Mouse (Mus musculus): Measurements from ENCODE around the gene Habp4. TPM values are rescaled to one million over a fixed set of nuclear protein-coding genes. Genes with fewer than 3 reads are reported as not detected.

Gene Habp4
- polyA plus RNA-seq, 1 experiment from 2014 or later = 24.8 TPM

DNA sequence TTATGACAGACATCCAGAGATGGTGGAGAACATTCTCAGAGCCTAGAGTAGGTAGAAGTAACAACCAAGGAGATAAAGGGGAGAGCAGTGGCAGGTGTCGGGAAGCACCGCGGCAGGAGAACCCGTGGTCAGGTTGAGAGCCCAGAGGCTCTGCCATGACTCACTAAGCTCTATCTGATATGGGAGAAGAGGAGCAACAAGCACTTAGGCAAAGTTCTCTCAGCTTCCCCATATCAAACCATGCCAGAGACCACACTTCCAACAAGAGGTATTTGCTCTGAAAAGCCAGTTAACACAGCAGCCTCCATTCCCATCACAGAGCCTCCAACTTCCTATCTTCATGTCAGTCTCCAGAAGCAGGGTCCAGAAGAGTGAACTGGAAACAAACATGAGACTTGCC lies 39.3 kb downstream of the Habp4 start:
- Histone ChIP-seq H3K4me3 (replicated peaks) (no peak overlapping the region), H3K27me3 (no peaks in the 10 kb centered on the region), H3K9ac (no peak overlapping the region), H3K27ac (replicated peaks) (no peak overlapping the region), H3K4me2 (replicated peaks) (no peak overlapping the region), H3K36me3 (peaks cover 20% of the 10 kb centered on the region; the same call in 1 of the 2 replicates), H3K4me1 (no peaks in the 10 kb centered on the region), H3K9me3 (replicated peaks) (no peaks in the 10 kb centered on the region)
- WGBS = 92% methylated on average over 4 of the region's 4 CpGs
- ATAC-seq (ENCODE audit: insufficient number of reproducible peaks, low FRiP score, low TSS enrichment, low read depth) = no peak

DNA sequence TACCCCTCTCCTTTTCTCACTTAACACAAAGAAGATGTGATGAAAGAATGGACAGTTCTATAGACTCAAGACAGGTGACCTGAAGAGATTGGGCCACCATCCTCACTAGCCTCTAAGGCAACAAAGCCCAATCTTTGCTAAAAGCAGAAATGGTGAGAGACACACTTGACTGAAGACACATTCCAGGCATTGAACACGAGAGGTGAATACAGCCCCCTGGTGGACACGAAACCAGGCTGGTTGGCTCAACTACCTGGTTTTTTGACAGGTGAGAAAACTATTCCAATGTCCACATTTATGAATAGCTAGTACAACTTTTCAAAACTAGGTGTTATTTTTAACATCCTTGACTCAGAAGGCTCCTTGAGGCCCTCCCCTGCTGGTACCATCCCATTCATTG lies 43.1 kb downstream of the Habp4 start:
- Histone ChIP-seq H3K4me3 (replicated peaks) (no peak overlapping the region), H3K9me3 (replicated peaks) (no peaks in the 10 kb centered on the region), H3K9ac (no peak overlapping the region), H3K4me2 (replicated peaks) (no peak overlapping the region), H3K36me3 (0 out of 2 replicates have a peak, but pooled peaks cover 10% of the 10 kb centered on the region), H3K4me1 (no peaks in the 10 kb centered on the region), H3K27me3 (no peaks in the 10 kb centered on the region), H3K27ac (replicated peaks) (no peak overlapping the region)
- 73% methylated on average over 2 of the region's 2 CpGs for WGBS
- no peak for ATAC-seq (ENCODE audit: insufficient number of reproducible peaks, low FRiP score, low TSS enrichment, low read depth)

DNA sequence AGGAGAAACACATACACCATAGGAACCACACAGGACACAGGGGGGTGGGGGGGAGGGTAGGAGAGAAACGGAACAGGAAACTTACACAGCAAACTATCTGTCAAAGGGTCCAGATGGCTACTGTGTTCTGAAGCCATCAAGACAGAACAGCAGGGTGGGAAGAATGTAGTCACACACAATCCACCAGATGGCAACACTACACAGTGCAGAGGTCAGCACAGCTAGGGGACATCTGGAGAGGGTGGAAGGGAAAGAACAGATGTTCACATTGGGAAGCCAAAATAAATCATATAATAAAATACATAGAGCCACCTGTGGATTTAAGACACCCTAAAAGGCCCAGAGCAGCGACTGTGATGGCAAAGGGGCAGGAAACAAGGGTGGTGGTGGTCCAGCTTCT lies 43.6 kb downstream of the Habp4 start:
- no peak for ATAC-seq (ENCODE audit: insufficient number of reproducible peaks, low FRiP score, low TSS enrichment, low read depth)
- no peaks in the 10 kb centered on the region for H3K9me3 ChIP-seq (replicated peaks)
- WGBS = 59% methylated on average over 2 of the region's 2 CpGs

DNA sequence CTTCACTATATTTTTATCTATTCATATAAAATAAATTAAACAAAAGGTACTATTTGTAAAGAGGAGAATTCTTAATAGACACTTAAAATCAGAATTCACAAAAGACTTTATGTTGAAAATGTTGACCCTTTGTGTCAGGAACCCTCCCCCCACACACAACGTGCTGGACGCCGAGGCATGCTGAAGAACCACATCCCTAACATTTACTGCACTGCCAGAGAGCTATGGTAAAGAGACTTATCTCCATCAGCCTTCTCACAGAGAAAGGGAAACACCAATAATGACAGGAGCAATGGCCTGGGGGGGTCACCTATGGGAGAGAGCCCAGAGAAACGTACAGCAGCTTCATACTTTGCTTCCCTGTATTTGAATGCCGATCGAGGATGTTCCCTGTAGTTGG lies 46.5 kb downstream of the Habp4 start:
- H3K4me2 ChIP-seq (replicated peaks) = no peak overlapping the region
- no peaks in the 10 kb centered on the region for H3K9me3 ChIP-seq (replicated peaks)
- H3K27ac ChIP-seq (replicated peaks) = no peak overlapping the region
- H3K4me3 ChIP-seq (replicated peaks) = no peak overlapping the region
- 87% methylated on average over 6 of the region's 6 CpGs for WGBS
- H3K36me3 ChIP-seq = no peaks in the 10 kb centered on the region
- H3K27me3 ChIP-seq = no peaks in the 10 kb centered on the region
- H3K4me1 ChIP-seq = no peaks in the 10 kb centered on the region
- no peak overlapping the region for H3K9ac ChIP-seq
- no peak for ATAC-seq (ENCODE audit: insufficient number of reproducible peaks, low FRiP score, low TSS enrichment, low read depth)

More for the DNA sequence above, 43.6 kb downstream of the Habp4 start:
- Histone ChIP-seq H3K27me3 (no peaks in the 10 kb centered on the region), H3K9ac (no peak overlapping the region), H3K4me3 (replicated peaks) (no peak overlapping the region), H3K36me3 (0 out of 2 replicates have a peak, but pooled peaks cover 10% of the 10 kb centered on the region), H3K27ac (replicated peaks) (no peak overlapping the region), H3K4me2 (replicated peaks) (no peak overlapping the region), H3K4me1 (no peaks in the 10 kb centered on the region)

GRCm38 (mm10) chr13:64211995-64212603 lies 50.5 kb downstream of the Habp4 start:
- Histone ChIP-seq H3K27me3 (no peaks in the 10 kb centered on the region), H3K4me1 (peaks cover 4% of the 10 kb centered on the region; the same call in 1 of the 2 replicates), H3K36me3 (no peaks in the 10 kb centered on the region), H3K27ac (replicated peaks) (no peak overlapping the region), H3K4me3 (replicated peaks) (no peak overlapping the region), H3K9ac (no peak overlapping the region), H3K4me2 (replicated peaks) (no peak overlapping the region), H3K9me3 (replicated peaks) (no peaks in the 10 kb centered on the region)
- 87% methylated on average over 5 of the region's 5 CpGs for WGBS
- no peak for ATAC-seq (ENCODE audit: insufficient number of reproducible peaks, low FRiP score, low TSS enrichment, low read depth)

DNA sequence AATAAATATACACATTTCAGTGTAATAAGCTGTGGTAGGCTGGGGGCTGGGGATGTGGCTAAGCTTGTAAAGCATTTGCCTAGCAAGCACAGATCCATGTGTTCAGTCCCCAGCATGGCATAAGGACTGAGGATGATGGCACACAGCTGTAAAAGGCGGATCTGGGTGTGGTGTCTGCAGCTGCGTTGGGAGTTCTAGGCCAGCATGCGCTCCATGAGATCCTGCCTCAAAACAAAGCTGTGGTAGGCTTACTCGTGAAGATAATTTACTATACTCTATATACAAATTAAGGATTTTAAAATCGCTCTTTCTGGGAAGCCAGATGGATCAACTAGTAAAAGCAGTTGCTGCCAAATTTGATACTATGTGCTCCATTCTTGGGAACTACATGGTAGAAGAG lies 53.3 kb downstream of the Habp4 start:
- no peak for ATAC-seq (ENCODE audit: insufficient number of reproducible peaks, low FRiP score, low TSS enrichment, low read depth)
- H3K27me3 ChIP-seq = no peaks in the 10 kb centered on the region
- H3K36me3 ChIP-seq = no peaks in the 10 kb centered on the region
- no peak overlapping the region for H3K9ac ChIP-seq
- H3K27ac ChIP-seq (replicated peaks) = 0 out of 2 replicates have a peak overlapping the region, but pooled peaks have one; percentile 3
- no peak overlapping the region for H3K4me2 ChIP-seq (replicated peaks)
- no peak overlapping the region for H3K4me3 ChIP-seq (replicated peaks)
- H3K9me3 ChIP-seq (replicated peaks) = no peaks in the 10 kb centered on the region
- 88% methylated on average over 5 of the region's 5 CpGs for WGBS
- H3K4me1 ChIP-seq = peaks cover 4% of the 10 kb centered on the region; the same call in 1 of the 2 replicates

GRCm38 (mm10) chr13:64225738-64226137 lies 64.1 kb downstream of the Habp4 start:
- no peaks in the 10 kb centered on the region for H3K27me3 ChIP-seq
- H3K9ac ChIP-seq = no peak overlapping the region
- 42% methylated on average over 3 of the region's 3 CpGs for WGBS
- no peak overlapping the region for H3K4me2 ChIP-seq (replicated peaks)
- no peak for ATAC-seq (ENCODE audit: insufficient number of reproducible peaks, low FRiP score, low TSS enrichment, low read depth)
- H3K27ac ChIP-seq (replicated peaks) = no peak overlapping the region
- no peaks in the 10 kb centered on the region for H3K4me1 ChIP-seq
- no peaks in the 10 kb centered on the region for H3K36me3 ChIP-seq
- no peak overlapping the region for H3K4me3 ChIP-seq (replicated peaks)
- no peaks in the 10 kb centered on the region for H3K9me3 ChIP-seq (replicated peaks)

DNA sequence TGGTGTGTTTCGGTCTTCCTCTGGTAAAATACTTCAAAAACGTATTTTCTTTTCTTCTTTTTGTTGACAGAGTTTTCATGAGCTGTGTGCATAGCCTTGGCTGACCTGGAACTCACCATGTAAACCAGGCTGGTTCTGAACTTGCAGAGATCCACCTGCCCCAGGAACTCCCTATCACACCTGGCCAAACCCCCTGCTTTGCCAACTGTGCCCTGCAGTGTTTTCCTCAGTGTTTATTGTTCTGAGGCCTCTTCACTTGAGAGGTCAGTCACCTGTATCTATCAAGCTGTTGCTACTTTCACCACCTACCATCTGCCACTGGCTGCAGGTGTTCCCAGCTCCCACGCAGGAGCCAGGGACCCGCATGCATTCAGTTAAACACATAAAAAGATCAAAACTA lies 65.1 kb downstream of the Habp4 start:
- no peaks in the 10 kb centered on the region for H3K9me3 ChIP-seq (replicated peaks)
- H3K4me3 ChIP-seq (replicated peaks) = no peak overlapping the region
- H3K27ac ChIP-seq (replicated peaks) = no peak overlapping the region
- H3K4me1 ChIP-seq = no peaks in the 10 kb centered on the region
- H3K4me2 ChIP-seq (replicated peaks) = no peak overlapping the region
- H3K9ac ChIP-seq = no peak overlapping the region
- H3K36me3 ChIP-seq = no peaks in the 10 kb centered on the region
- H3K27me3 ChIP-seq = no peaks in the 10 kb centered on the region
- no peak for ATAC-seq (ENCODE audit: insufficient number of reproducible peaks, low FRiP score, low TSS enrichment, low read depth)
- WGBS = 87% methylated on average over 4 of the region's 4 CpGs

GRCm38 (mm10) chr13:64233139-64233538 lies 71.5 kb downstream of the Habp4 start:
- no peak overlapping the region for H3K4me2 ChIP-seq (replicated peaks)
- no peaks in the 10 kb centered on the region for H3K9me3 ChIP-seq (replicated peaks)
- H3K4me3 ChIP-seq (replicated peaks) = no peak overlapping the region
- no peak for ATAC-seq (ENCODE audit: insufficient number of reproducible peaks, low FRiP score, low TSS enrichment, low read depth)
- peaks cover 23% of the 10 kb centered on the region for H3K4me1 ChIP-seq
- H3K27ac ChIP-seq (replicated peaks) = no peak overlapping the region
- H3K9ac ChIP-seq = no peak overlapping the region
- H3K36me3 ChIP-seq = no peaks in the 10 kb centered on the region
- H3K27me3 ChIP-seq = no peaks in the 10 kb centered on the region
- 54% methylated on average over 4 of the region's 4 CpGs for WGBS

- H3K4me3 ChIP-seq (replicated peaks) = no peak overlapping the region
- H3K36me3 ChIP-seq = no peaks in the 10 kb centered on the region
- peak; percentile 79 for ATAC-seq (ENCODE audit: insufficient number of reproducible peaks, low FRiP score, low TSS enrichment, low read depth)
- no peaks in the 10 kb centered on the region for H3K9me3 ChIP-seq (replicated peaks)
- no peak overlapping the region for H3K9ac ChIP-seq
- H3K27me3 ChIP-seq = no peaks in the 10 kb centered on the region
- 24% methylated on average over 4 of the region's 4 CpGs for WGBS
- H3K4me1 ChIP-seq = peaks cover 23% of the 10 kb centered on the region
- H3K4me2 ChIP-seq (replicated peaks) = peak overlapping the region; percentile 21
- H3K27ac ChIP-seq (replicated peaks) = peak overlapping the region; percentile 79
Measured at GRCm38 (mm10) chr13:64235062-64235715, 73.6 kb downstream of the Habp4 start.

GRCm38 (mm10) chr13:64235777-64236176 lies 74.2 kb downstream of the Habp4 start:
- Histone ChIP-seq H3K36me3 (no peaks in the 10 kb centered on the region), H3K4me2 (replicated peaks) (peak overlapping the region; percentile 21), H3K9me3 (replicated peaks) (no peaks in the 10 kb centered on the region), H3K4me3 (replicated peaks) (no peak overlapping the region), H3K27ac (replicated peaks) (peak overlapping the region; percentile 79), H3K4me1 (peaks cover 23% of the 10 kb centered on the region), H3K9ac (no peak overlapping the region), H3K27me3 (no peaks in the 10 kb centered on the region)
- WGBS = 38% methylated on average over 3 of the region's 3 CpGs
- ATAC-seq (ENCODE audit: insufficient number of reproducible peaks, low FRiP score, low TSS enrichment, low read depth) = no peak

All from embryonic facial prominence, embryonic 15.5 days (tissue).